Mouse (Mus musculus) sigmoid colon, adult 10 weeks (tissue): ENCODE results near the gene Dnmbp. TPM values are rescaled to one million over a fixed set of nuclear protein-coding genes. Genes with fewer than 3 reads are reported as not detected.

Source experiments
- polyA plus RNA-seq: library from polyadenylated mRNA; stranded (reverse); fragments of 350-450 nt; fragmentation: Illumina TruSeq; extraction: RNeasy Lipid Tissue Mini Kit (QIAGEN cat#74804); gene quantifications from one replicate; pipeline ENCODE4 v1.2.3, GENCODE M21; 2014; ENCODE audit warnings: low read depth, low replicate concordance

Dnmbp gene
- 32.3 TPM for polyA plus RNA-seq

DNA sequence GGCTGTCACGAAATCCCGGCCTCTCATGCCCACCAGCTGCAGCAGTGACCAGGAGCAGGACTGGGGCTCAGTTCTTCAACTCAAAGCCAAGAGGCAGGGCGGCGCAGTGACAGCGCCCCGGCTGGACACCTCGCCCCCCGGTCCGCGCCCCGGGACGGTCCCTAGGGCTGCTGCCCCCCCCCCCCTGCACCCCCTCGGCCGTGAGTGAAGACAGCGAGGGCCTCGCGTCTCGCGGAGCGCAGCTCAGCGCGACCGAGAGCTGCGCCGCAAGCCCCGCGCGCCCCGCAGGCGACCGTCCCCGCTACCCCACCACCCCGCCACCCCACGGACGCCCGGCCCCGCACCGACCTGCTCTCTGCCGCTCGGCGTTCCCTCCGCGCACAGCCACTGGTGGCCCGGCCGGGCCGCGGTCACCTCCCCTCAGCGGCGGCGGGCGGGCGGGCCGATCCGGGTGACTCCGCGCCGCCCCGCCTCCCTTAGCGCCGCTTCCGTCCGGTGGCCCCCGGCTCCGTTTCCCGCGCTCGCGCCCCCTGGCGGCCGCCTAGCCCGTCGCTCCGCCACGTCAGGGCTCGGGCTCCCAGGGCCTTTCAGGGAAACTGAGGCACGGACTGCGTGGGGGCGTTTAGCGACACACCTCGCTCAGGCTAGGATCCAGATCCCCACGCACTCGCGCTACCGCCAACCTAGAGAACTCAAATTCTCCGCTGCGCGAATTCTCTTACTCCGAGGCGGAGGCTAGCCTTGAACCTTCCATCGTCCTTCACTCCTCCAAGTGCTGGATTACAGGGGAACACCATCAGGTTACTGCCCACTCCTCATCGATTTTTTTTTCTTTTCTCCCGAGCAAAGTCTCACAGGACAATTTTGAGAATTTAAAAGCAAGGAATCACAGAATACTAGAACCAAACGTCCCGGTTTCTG lies at the start of gene Dnmbp:
Dnmbp (minus strand) TSS at position 423 of the 921 bp plus-strand sequence.

DNA sequence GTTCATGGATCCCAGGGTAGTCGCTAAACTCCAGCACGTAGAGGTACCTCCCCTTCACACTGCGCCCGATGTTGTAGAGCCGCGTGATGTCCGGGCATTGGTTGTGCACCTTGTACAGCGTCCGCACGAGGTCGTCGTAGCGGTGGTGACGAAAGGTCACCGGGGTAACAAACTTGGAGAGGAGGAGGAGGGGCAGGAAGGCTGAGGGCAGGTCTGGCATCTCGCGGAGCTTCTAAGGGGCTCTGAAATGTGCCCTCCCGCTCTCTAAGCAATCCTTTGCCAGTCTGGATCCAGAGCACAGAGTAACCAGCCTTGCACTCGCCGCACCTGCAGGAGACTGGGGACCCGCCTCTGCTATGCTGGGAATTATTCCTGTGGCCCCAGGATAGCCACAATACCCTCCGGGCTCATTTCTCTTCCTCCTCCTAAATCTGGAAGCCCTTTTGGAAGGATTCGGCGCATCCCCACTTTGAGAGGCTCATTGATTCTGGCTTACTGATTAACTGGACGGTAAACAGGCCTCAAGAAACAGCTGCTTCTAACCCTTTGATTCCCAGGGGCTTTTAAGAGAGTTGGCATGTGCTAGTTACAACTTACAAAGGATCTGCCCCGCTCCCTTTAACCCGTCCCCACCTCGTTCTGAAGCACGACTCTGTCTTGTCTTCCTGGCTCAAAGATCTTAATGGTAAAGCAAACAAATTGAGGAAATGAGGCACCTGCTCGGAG lies 46.2 kb upstream of the Dnmbp start, which contains the start of gene Cpn1:
Cpn1 (minus strand) TSS at position 488 of the 726 bp plus-strand sequence.

Other genes with a start within 250 kb of the Dnmbp start
- gene Cutc, start 187.2 kb downstream of the Dnmbp start, polyA plus RNA-seq, result 47.3 TPM
- gene Cox15, start 187.2 kb downstream of the Dnmbp start, polyA plus RNA-seq, result 18.9 TPM
- 2.1 TPM for gene Abcc2, start 158.0 kb downstream of the Dnmbp start, polyA plus RNA-seq
- gene Cpn1, start 46.4 kb upstream of the Dnmbp start, polyA plus RNA-seq, result 2.0 TPM
- 0.95 TPM for gene Cyp2c23, start 89.0 kb upstream of the Dnmbp start, polyA plus RNA-seq
- gene Erlin1, start 129.6 kb upstream of the Dnmbp start, polyA plus RNA-seq, result 105 TPM
- 260 TPM for gene Chuk, start 167.3 kb upstream of the Dnmbp start, polyA plus RNA-seq
- 7.6 TPM for gene Cwf19l1, start 195.7 kb upstream of the Dnmbp start, polyA plus RNA-seq
- gene Bloc1s2, start 206.3 kb upstream of the Dnmbp start, polyA plus RNA-seq, result 55.8 TPM